Mouse (Mus musculus): ENCODE measurements around the gene Sez6l.

- no peak for TF ChIP-seq CTCF (conservative IDR thresholded peaks at IDR 0.05; ENCODE audit: insufficient read depth, insufficient read length, low read depth, low read length)
- TF ChIP-seq POLR2A (IDR thresholded peaks at IDR 0.05; ENCODE audit: low read depth, low read length) = no peak
Measured at GRCm38 (mm10) chr5:112382641-112383330, 194.2 kb downstream of the Sez6l start.

Data from kidney, adult 2 months (tissue).